Mouse (Mus musculus) layer of hippocampus, postnatal 36 days (tissue): ENCODE results near the gene Sema6c. TPM values are rescaled to one million over a fixed set of nuclear protein-coding genes. Genes with fewer than 3 reads are reported as not detected.
"Not testable (repeated sequence)": the region's sequence is repeated elsewhere in the genome, so short reads cannot be mapped to it uniquely, and the experiment has no call there.

ENCODE experiments used
- DNase-seq, 2 experiments: peaks; one replicate each; pipeline ENCODE4 v3.0.0; 2022
- microRNA-seq, 2 experiments: library from miRNA; unstranded; fragments of <30 nt; microRNA quantifications; one replicate each; pipeline ENCODE4 v1.2.0; 2021
- total RNA-seq, 2 experiments: library from RNA; stranded (reverse); gene quantifications; 2 replicates each; pipeline ENCODE4 v1.2.3; 2021

The Sema6c gene
- total RNA-seq, 2 experiments from 2014 or later: 36.1 to 41.0 TPM

- no peak for DNase-seq
Measured at GRCm38 (mm10) chr3:95186888-95187287, 26.6 kb downstream of the Sema6c start.

- no peak for DNase-seq
Measured at GRCm38 (mm10) chr3:95194721-95195135, 34.5 kb downstream of the Sema6c start.

GRCm38 (mm10) chr3:95195772-95196171 is 35.5 kb downstream of the Sema6c start:
- DNase-seq: no peak

- no peak for DNase-seq
Measured at GRCm38 (mm10) chr3:95199101-95199500, 38.8 kb downstream of the Sema6c start.

- no peak for DNase-seq
Measured at GRCm38 (mm10) chr3:95200132-95200531, 39.9 kb downstream of the Sema6c start.

- DNase-seq: no peak
Measured at GRCm38 (mm10) chr3:95200562-95200961, 40.3 kb downstream of the Sema6c start.

- DNase-seq: no peak
Measured at GRCm38 (mm10) chr3:95203880-95204279, 43.6 kb downstream of the Sema6c start.

GRCm38 (mm10) chr3:95208286-95208685 is 48.0 kb downstream of the Sema6c start:
- DNase-seq: no peak

- no peak for DNase-seq
Measured at GRCm38 (mm10) chr3:95210585-95210984, 50.3 kb downstream of the Sema6c start.

- DNase-seq: not testable (repeated sequence)
Measured at GRCm38 (mm10) chr3:95212889-95213608, 52.8 kb downstream of the Sema6c start.

GRCm38 (mm10) chr3:95213609-95213975 is 53.3 kb downstream of the Sema6c start:
- DNase-seq: no peak

- no peak for DNase-seq
Measured at GRCm38 (mm10) chr3:95216655-95217254, 56.5 kb downstream of the Sema6c start.

GRCm38 (mm10) chr3:95217255-95218134 is 57.2 kb downstream of the Sema6c start, which contains the start of gene Gabpb2:
TSS of gene Gabpb2 (minus strand) at chr3:95217916.
- peak; percentile 88 to 89 for DNase-seq

- DNase-seq: no peak
Measured at GRCm38 (mm10) chr3:95218466-95219137, 58.3 kb downstream of the Sema6c start.

GRCm38 (mm10) chr3:95223041-95223440 is 62.8 kb downstream of the Sema6c start:
- no peak for DNase-seq

Small RNA genes lying within 50 kb of the gene (microRNA-seq; reads per million reads assigned to microRNA genes)
- 0 reads per million in 2 experiments for gene Mir8099-1

Other genes starting within 250 kb of the Sema6c start
- 10 to 100 TPM in 1 of 2 experiments, 1 to 10 TPM in 1; 9.2 to 10.2 TPM for gene Selenbp1, start 227.4 kb upstream of the Sema6c start, total RNA-seq
- 10 to 100 TPM; 23.6 to 26.2 TPM for gene Rfx5, start 206.4 kb upstream of the Sema6c start, total RNA-seq
- gene Pi4kb, start 185.7 kb upstream of the Sema6c start, total RNA-seq: 10 to 100 TPM; 55.3 to 61.2 TPM
- 10 to 100 TPM; 20.3 to 22.4 TPM for gene Zfp687, start 145.0 kb upstream of the Sema6c start, total RNA-seq
- gene Psmd4, start 117.8 kb upstream of the Sema6c start, total RNA-seq: 100 to 1,000 TPM; 148 to 177 TPM
- gene Pip5k1a, start 53.5 kb upstream of the Sema6c start, total RNA-seq: 10 to 100 TPM; 62.3 to 64.0 TPM
- 10 to 100 TPM; 43.9 to 46.0 TPM for gene Vps72, start 49.4 kb upstream of the Sema6c start, total RNA-seq
- 1 to 10 TPM in 1 of 2 experiments, under 1 TPM in 1; 0.96 to 1.1 TPM for gene Tmod4, start 36.0 kb upstream of the Sema6c start, total RNA-seq
- gene Scnm1, start 26.4 kb upstream of the Sema6c start, total RNA-seq: 10 to 100 TPM; 49.5 to 50.4 TPM
- 10 to 100 TPM; 16.8 to 18.1 TPM for gene Lysmd1, start 26.4 kb upstream of the Sema6c start, total RNA-seq
- 1 to 10 TPM; 1.2 to 1.6 TPM for gene Tnfaip8l2, start 18.1 kb upstream of the Sema6c start, total RNA-seq
- gene Gabpb2, start 57.5 kb downstream of the Sema6c start, total RNA-seq: 10 to 100 TPM; 13.9 to 18.1 TPM
- 10 to 100 TPM; 72.0 to 73.0 TPM for gene Cdc42se1, start 68.3 kb downstream of the Sema6c start, total RNA-seq
- gene Mllt11, start 71.7 kb downstream of the Sema6c start, total RNA-seq: 100 to 1,000 TPM; 285 to 326 TPM
- gene Gm128, start 81.1 kb downstream of the Sema6c start, total RNA-seq: under 1 TPM in 1 of 2 experiments, not detected in 1; 0.32 TPM
- gene Bnipl, start 90.7 kb downstream of the Sema6c start, total RNA-seq: under 1 TPM; 0.56 to 0.65 TPM
- 10 to 100 TPM; 19.3 to 19.4 TPM for gene Mindy1, start 120.9 kb downstream of the Sema6c start, total RNA-seq
- 10 to 100 TPM; 19.8 to 22.2 TPM for gene Prune1, start 121.6 kb downstream of the Sema6c start, total RNA-seq
- gene Anxa9, start 146.7 kb downstream of the Sema6c start, total RNA-seq: 1 to 10 TPM in 1 of 2 experiments, under 1 TPM in 1; 0.94 to 1.4 TPM
- 10 to 100 TPM; 59.4 to 62.9 TPM for gene Cers2, start 154.3 kb downstream of the Sema6c start, total RNA-seq
- 10 to 100 TPM; 36.0 to 40.2 TPM for gene Setdb1, start 196.7 kb downstream of the Sema6c start, total RNA-seq
- not detected for gene 4930558C23Rik, start 242.4 kb downstream of the Sema6c start, total RNA-seq